ENCODE assay signal across 8 mouse cellular contexts in genomic region chr8:11009431-11010071, GRCm38 (mm10). TPM values are rescaled to one million over a fixed set of nuclear protein-coding genes. Genes with fewer than 3 reads are reported as not detected.
DNase-seq lines count a peak whose midpoint lies in the region; ATAC-seq lines count a peak whose summit lies in the region.

No protein-coding gene starts in this region.

- DNase-seq in R1 (ENCODE audit: low read depth, low spot score) = peak; percentile 93
- peak; percentile 85 for DNase-seq in cerebellum, adult 9-11 months
- DNase-seq in frontal cortex, postnatal 14 days (ENCODE audit: low spot score in 2 of 2) = peak; percentile 65 to 69
- peak; percentile 77 to 89 for DNase-seq in left cerebral cortex, postnatal 14 days (ENCODE audit: low spot score in 2 of 2)
- DNase-seq in right cerebral cortex, postnatal 36 days (ENCODE audit: low spot score in 2 of 2) = peak; percentile 76 to 81
- DNase-seq in yolk sac, embryonic 10.5 days (ENCODE audit: low spot score) = peak; percentile 90

- H3K27ac ChIP-seq in hindbrain, embryonic 16.5 days (ENCODE audit: low read depth, low read length) = peak overlapping the region; percentile 99

- H3K9ac ChIP-seq in hindbrain, embryonic 16.5 days (ENCODE audit: low read depth, low read length) = peak overlapping the region; percentile 94

- H3K27me3 ChIP-seq in hindbrain, embryonic 16.5 days (replicated peaks; ENCODE audit: control insufficient read depth, insufficient read depth, low read length) = no peaks in the 10 kb centered on the region

- peaks cover 28% of the 10 kb centered on the region for H3K4me1 ChIP-seq in hindbrain, embryonic 16.5 days (ENCODE audit: control insufficient read depth, insufficient read depth, low read depth, low read length)

- no peaks in the 10 kb centered on the region for H3K9me3 ChIP-seq in hindbrain, embryonic 16.5 days (ENCODE audit: control insufficient read depth, low read length)

- ATAC-seq in hindbrain, embryonic 16.5 days = peak; percentile 65
- peak; percentile 10 for ATAC-seq in megakaryocyte progenitor cell, adult 5-6 weeks (replicated peaks; ENCODE audit: poor library complexity)

- H3K4me2 ChIP-seq in hindbrain, embryonic 16.5 days (ENCODE audit: low read length) = peak overlapping the region; percentile 56

- peak overlapping the region; percentile 83 for H3K4me3 ChIP-seq in hindbrain, embryonic 16.5 days (ENCODE audit: low read length)

- WGBS in hindbrain, embryonic 16.5 days = under 1% methylated on average over 61 of the region's 62 CpGs

- H3K36me3 ChIP-seq in hindbrain, embryonic 16.5 days (ENCODE audit: control insufficient read depth, insufficient read depth, low read length) = no peaks in the 10 kb centered on the region

- intact Hi-C loops in left cerebral cortex, postnatal 14 days (cut with DNase I) = loop anchor here (5.0 to 10.0 kb wide), 7 partner anchors 85 to 535 kb away; no protein-coding TSS in a partner anchor

RNA-seq across cellular contexts. Expression of gene Irs2, which starts 1.3 kb away (rescaled TPM):
- 4.1 and 4.6 TPM in 2 replicates for polyA plus RNA-seq in hindbrain, embryonic 16.5 days (2015; fragmentation: Nextera tagmentation; extraction: Ambion mirVana)
- 10 to 100 TPM; 53.0 to 60.0 TPM for total RNA-seq in left cerebral cortex, postnatal 14 days (2021)
- 4.6 and 6.0 TPM in 2 replicates for total RNA-seq in megakaryocyte progenitor cell, adult 5-6 weeks (2015)
- total RNA-seq in megakaryocyte progenitor cell, adult 5-6 weeks (2017) = 2.7 and 4.9 TPM in 2 replicates

Comparison
In these comparisons a context has a peak if more than half of its experiments do, and no peak if none do; other contexts are left out.
1. Peak in every context shown above with its lines: DNase-seq, ATAC-seq, H3K4me3 ChIP-seq and H3K27ac ChIP-seq.
2. RNA of gene Irs2, which starts 1.3 kb away (total RNA-seq): 53.0 to 60.0 TPM in left cerebral cortex, postnatal 14 days; 2.7 to 6.0 TPM in megakaryocyte progenitor cell, adult 5-6 weeks; every median in the first group is over 4 times any median in the second.